Mouse (Mus musculus) ES-Bruce4 (cell line): Measurements from ENCODE around the gene Cd300lf.

Experiments
- CTCF ChIP-seq: IDR thresholded peaks from one replicate; pipeline ENCODE4 v1.8.1; 2011; ENCODE audit warnings: low read depth, low read length
- EP300 ChIP-seq: IDR thresholded peaks from 2 replicates; pipeline ENCODE4 v1.6.1; 2011; ENCODE audit warnings: low read depth, low read length; ENCODE audit not compliant: insufficient read depth
- POLR2A ChIP-seq: IDR thresholded peaks from one replicate; pipeline ENCODE4 v1.8.1; 2011; ENCODE audit warnings: low read length; ENCODE audit not compliant: insufficient read depth

DNA sequence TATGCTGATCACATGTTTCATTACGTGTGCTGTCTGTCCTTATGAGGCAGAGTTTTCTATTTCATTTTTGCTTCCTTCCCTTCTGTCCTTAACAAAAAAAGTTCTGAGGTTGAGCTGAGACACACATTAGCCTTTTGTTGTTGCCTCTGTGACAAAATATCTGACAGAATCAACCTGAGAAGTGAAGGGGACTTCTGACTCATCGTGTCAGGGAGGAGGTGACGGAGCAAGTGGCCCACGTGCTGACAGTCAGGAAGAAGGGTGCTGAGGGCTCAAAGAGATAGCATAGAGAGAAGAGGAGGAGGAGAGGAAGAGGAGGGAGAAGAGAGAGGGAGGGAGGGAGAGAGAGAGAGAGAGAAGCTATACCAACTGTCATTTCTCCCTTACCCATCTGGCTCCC, 5.3 kb downstream of the Cd300lf start:
- TF ChIP-seq CTCF: no peak
- TF ChIP-seq POLR2A: no peak
- no peak for TF ChIP-seq EP300
